Mouse (Mus musculus): ENCODE data around the gene 2010111I01Rik.
A peak's percentile ranks its signal among the peaks of the same experiment; 100 is the strongest.
"Not testable (repeated sequence)": the region's sequence is repeated elsewhere in the genome, so short reads cannot be mapped to it uniquely, and the experiment has no call there.

2010111I01Rik gene

DNA sequence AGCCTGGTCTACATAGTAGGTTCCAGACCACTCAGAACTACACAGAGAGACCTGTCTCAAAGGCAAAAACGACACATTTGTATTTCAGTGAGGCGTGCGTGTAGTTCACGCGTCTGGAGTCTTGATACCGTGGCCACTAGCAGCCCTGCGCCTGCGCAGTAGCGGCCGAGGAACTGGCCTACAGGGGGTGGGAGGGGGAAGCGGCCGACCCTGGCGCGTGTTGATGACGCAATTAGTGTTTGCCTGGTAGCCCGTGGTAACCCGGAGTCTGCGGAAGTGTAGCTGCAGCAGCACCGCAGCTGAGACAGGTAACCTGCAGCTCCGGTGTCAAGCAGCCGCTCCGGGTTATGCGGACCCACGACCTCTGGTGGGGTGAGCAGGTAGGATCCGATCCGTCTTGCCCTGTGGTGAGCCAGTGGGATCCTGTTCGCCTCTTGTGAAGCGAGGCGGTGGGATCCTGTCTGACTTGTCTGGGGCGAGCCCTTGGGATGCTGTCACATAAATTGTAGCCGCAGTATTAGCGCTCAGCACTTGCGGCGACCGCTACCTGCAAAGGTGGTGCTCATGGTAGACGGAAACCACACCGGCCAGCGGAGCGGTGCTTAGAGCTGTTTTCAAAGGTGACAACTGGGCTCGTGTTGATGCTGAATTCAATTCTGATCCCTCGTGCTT lies at the start of gene 2010111I01Rik:
2010111I01Rik (plus strand) TSS at position 254 of the 672 bp plus-strand sequence.
- DNase-seq (ENCODE audit: extremely low read depth, low read depth): peak; percentile 73

DNA sequence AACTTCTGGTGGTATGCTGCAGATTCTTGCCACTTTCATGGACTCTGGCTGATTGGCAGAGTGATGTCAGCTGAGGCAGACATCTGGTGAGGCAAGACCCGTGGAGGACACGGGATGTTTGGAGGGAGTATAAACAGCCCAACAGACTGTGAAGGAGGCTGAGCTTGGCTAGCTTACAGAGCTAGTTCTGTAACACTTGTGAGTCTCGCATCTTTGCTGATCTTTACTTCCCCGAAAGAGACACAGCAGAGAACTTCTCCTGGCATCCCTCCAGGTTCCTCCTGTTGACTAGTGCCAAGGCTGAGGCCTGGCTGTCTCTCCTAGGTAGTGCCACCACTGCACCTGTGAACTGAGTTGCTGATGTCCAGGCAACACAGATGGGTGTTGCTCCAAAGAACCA lies 48.0 kb upstream of the 2010111I01Rik start:
- DNase-seq (ENCODE audit: extremely low read depth, low read depth): peak; percentile 24

DNA sequence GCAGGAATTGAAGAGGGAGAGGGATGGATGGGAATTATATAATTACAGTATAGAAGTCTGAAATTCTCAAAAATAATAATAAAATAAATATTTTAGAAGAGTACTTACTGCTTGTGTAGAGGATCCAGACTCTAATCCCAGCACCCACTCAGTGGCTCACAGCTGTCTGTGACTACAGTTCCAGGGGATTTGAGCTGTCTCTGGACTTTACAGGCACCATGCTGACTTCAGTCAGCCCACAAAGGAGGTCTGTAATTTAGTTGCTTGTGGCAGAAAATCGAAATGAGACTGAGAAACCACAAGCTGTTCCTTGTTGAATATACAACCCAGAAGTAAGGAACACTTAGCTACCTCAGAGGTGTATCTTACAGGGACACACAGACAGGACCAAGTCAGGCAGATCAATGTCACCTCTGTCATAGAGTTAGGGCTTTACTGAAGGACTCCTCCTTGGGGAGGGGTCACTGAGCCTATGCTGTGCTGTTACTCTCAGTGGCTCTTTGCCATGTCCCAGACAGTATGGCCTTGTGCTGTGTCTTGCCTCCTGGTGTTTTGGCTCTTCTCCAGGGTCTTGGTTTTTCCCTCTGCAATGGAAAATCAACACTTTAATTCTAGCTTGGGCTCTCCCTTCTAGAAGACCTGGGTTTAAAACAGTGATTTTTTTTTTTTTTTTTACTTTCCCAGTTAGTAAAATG lies 47.1 kb upstream of the 2010111I01Rik start:
- DNase-seq (ENCODE audit: extremely low read depth, low read depth): no peak

DNA sequence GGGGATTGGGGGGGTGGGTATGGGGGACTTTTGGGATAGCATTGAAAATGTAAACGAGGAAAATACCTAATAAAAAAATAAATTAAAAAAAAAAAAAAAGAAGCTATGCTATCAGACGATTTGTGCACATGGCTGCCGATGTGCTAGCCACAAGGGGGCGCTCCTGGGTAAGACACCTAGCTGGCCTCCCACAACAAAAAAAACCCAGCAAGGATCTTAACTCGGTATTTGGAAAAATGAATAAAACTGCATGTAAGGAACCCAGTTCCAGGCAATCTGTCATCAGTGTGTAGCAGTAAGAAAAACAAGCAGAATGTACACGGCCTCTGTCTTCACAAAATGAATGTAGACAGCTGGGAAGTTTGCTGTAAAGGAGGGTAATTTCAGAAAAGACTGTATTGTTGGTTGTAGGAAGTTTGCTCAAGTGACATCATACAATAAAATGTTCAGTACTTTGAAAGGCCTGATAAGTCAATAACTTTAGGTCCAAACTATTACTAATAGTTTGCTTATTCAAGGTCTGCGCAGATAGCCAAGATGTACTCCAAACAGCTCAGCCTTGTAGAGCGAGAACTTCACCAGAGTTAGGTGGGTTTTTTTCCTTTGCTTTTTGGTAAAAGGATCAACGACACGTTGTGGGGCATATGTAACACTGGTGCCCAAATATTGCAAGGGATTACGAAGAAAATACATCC lies 44.9 kb upstream of the 2010111I01Rik start:
- DNase-seq (ENCODE audit: extremely low read depth, low read depth): peak; percentile 36

DNA sequence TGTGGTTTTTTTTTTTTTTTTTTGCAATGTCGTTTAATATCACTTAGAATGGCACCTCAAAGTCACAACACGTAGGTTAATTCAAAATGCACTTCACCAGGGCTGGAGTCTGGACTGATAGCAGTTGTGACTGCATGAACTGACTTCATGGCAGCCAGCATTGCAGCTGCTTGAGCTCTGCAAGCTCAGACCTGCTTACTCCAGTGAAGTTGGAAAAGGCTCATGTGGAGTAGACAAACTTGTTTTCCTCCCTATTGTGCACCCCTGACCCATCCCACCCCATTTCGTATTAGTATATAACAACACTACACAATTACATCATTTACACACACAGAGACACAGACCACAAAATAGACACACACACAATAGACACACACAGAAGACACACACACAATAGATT lies 42.0 kb upstream of the 2010111I01Rik start:
- DNase-seq (ENCODE audit: extremely low read depth, low read depth): no peak

DNA sequence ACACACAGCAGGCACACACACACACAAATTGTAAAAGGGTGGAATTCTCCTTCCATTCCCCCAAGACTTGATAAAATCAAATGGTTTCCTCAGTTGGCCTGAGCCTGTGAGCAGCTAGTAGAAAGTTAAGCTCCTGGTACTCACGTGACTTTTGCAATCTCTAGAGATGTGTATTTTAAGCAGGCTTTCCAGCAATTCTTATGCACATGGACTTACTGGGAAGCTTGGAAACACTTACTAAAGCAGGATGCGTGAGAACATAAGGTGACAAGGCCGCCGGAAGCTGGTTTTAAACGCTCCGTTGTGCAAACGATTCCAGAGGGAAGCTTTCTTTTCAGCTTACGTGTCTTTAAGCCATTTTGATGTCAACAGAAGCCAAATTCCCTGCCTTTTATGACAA lies 41.5 kb upstream of the 2010111I01Rik start:
- no peak for DNase-seq (ENCODE audit: extremely low read depth, low read depth)

DNA sequence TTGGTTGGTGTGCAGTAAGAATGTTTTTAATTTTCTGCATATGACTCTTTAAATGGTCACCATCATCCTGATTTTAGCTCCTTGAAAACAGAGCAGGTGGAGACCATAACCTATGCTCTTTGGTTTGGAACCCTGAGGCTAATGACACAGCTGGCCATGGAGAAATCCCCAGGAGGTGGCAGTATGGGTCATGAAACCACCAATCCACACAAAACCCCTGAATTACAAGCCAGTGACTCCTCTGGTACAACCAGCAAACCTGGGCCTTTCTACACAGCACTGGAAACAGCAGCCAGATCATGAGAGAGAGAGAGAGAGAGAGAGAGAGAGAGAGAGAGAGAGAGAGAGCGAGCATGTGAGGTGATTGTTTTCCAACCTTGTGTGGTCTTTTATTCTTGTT lies 38.2 kb upstream of the 2010111I01Rik start:
- peak; percentile 11 for DNase-seq (ENCODE audit: extremely low read depth, low read depth)

DNA sequence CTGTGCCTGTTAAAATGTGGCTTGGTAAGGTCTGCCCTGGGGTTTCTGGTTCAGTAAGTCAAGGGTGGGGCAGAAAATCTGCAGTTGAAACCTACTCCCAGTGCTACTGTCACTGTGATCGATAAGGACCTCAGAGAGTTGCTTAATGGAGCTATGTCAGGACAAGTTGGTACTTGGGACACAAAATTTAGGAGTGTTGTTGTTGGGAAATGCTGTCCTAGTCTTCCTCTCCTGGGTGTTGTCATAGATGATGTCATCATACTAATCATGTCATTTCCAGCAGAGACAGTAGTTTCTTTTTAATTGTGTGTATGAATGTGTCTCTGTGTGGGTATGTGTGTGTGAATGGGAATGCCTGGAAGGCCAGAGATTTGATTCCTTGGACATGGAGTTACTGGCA lies 37.2 kb upstream of the 2010111I01Rik start:
- no peak for DNase-seq (ENCODE audit: extremely low read depth, low read depth)

DNA sequence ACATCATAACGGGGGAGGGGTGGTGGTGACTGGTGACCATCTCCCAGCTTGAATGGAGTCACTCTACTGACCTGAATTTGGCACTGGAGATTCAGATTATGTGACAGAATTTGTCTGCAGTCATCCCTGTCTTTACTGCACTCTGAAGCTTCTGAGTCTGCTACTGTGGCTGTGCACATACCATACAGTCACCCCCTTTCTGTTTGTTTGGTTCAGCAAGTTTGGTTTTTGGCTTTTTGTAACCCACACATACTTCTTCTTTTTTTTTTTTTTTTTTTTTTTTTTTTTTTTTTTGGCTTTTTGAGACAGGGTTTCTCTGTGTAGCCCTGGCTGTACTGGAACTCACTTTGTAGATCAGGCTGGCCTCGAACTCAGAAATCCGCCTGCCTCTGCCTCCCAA lies 35.5 kb upstream of the 2010111I01Rik start:
- not testable (repeated sequence) for DNase-seq (ENCODE audit: extremely low read depth, low read depth)

DNA sequence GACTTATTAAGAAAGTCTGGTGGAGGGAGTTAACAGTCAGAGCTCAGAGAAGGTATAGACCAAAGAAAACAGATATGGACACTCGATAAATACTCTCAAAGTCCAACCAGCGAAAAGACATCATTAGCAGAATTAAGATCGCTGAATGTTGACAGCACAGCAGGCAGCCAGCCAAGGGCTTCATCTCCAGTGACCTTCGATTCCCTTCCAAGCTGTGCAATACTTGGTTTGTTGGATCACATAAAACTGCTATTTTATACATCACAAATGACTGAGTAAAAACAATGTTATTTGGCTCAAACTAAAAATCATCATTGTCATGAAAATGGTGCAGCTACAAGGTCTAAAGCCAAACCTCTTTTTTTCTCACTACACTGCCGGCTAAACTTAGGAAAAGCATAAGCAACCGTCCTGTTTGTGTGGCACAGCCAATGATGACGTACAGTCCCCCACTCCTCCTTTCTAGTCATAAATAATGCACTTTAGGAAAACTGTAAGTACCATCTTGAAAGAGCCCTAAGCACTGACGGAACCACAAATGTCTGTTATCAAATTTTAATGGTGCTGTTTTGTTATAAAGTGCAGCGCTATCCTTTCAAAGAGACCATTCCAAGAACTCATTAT lies 34.8 kb upstream of the 2010111I01Rik start:
- no peak for DNase-seq (ENCODE audit: extremely low read depth, low read depth)

DNA sequence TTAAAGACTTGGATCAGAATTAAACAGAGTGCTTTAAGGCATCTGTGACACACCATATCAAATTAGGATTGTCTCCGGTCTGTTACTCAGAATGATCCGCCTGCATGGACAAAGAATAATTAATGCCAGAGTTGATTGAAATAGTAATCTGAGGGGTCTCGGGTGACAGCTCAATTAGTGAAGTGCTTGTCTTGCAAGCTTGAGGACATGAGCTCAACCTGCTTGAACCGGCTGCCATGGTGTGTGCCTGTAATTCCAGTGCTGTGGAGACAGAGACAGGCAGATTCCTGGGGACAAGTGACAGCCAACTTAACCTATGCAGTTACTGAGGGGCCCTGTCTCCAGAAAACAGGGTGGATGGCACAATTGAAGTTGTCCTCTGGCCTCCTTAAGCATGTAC lies 32.2 kb upstream of the 2010111I01Rik start:
- DNase-seq (ENCODE audit: extremely low read depth, low read depth): no peak

DNA sequence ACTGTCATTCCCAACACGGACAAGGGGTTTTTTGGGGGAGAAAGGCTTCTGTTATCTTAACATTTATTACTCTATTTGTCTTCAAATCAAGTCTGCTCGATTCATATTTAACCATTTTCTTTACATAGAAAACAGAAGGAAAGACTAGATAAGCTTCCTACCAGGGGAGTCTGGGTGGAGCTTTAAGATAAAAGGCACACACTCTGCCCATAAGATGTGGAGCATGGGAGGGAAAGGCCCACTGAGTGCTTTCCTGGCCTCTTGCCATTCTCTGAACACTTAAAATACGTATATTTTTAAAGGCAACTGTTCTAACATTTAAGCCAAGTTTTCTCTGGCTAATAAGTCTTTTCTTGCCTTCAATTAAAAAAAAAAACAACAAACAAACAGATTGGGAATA lies 25.3 kb upstream of the 2010111I01Rik start:
- DNase-seq (ENCODE audit: extremely low read depth, low read depth): peak; percentile 81

DNA sequence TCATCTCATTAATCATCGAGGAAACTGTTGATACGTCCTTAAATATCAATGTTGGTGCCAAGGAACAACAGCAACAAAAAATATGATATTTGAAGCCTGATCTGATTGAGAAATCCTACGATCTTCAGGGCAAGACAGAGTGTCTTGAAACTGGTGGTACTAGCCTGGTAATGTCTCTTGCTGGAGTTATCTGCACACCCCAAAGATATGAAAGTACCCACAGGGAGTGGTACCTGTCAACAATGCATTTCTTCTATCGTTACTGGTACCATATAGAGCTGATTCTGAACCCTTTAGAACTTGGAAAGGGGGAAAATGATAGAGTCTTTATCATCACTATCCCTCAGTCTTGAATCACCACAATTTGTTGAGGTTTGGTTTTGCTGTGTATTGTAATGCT lies 24.9 kb upstream of the 2010111I01Rik start:
- peak; percentile 19 for DNase-seq (ENCODE audit: extremely low read depth, low read depth)

DNA sequence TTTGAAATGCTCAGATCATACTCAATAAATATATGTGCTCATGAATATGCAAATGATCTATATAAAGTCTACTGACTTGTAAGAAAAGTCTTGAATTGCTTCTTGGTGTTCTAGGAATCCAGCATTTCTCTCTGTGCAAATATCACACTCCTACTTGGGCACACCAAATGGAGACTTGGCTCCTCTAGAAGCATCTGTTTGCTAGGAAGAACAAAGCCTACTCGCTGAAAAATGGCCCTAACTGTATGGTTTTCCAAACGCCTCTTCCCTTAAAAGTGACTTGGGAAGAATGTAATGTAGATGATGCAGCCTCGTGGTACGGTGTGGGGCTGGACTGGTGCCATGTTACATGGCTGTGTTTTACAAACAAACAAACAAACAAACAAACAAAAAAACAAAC lies 24.0 kb upstream of the 2010111I01Rik start:
- DNase-seq (ENCODE audit: extremely low read depth, low read depth): no peak

DNA sequence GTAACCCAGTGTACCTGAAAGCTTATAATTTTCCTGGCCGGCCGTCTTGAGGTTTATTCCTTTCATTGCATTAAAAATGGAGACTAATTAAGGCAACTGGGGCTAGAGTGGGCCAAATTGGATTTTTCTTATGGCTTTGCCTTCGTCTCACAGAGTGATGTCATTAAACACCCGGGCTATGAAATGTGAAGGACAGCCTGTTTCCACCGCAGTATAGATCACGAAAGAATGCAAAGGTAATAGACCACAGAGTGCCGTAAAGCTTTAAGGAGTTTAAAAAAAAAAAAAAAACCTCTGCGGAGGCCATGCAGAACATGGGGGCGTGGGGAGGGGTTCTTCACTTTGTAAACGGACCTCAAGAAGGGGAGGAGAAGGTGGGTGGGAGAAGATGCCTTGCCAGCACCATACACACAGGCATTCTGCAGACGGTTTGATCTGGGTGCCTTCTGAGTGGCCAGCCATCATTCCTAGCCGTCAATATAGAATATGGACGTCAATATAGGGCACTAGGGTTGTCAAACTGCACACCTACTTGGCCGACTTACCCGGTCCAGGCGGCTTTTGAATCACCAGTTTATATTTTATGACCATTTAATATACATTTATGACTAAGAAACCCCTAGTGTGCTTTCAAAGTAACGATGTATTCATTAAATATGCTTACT lies 23.2 kb upstream of the 2010111I01Rik start:
- DNase-seq (ENCODE audit: extremely low read depth, low read depth): no peak

DNA sequence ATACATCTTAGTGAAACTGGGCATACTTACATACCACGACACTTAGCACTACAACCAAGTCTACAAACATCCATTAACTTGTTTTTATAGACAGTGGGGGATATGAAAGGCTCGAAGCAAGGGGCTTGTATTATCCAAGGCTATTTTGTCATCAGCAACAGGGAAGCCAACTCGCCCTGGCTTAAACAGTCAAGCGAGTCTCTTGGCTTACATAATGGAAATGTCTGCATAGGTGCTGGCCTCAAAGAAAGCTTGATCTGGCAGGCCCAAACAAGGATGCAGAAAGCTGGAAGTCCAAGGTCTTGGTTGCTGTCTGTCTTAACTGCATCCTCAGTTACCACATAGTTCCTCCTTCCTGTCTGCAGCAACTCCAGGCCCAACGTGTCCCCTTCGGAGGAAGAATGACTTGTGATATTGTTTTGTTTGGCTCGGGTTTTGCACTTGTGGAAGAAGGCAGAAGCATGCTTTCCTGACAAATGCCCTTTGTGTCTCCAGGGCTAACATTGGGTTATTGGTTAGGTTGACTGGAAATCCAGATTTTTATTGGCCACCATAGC lies 21.3 kb upstream of the 2010111I01Rik start:
- no peak for DNase-seq (ENCODE audit: extremely low read depth, low read depth)

DNA sequence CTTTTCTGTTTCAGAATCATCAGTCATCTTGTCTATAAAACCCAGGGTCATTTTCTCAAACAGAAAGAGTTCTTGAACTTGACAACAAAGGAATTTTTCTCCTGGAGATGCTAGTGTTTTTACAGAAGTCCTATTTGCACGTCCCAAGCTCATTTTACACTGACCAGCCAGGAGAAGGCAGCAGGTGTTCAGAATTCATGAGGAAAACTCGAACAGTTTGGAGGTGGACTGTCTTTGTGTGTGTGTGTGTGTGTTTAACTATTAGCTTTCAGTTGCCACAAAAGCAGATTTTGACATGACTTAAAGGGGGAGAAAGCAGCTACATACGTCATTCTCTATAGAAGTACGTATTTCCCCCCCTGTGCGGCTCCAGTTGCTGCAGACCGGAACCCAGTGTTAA lies 20.6 kb upstream of the 2010111I01Rik start:
- no peak for DNase-seq (ENCODE audit: extremely low read depth, low read depth)

DNA sequence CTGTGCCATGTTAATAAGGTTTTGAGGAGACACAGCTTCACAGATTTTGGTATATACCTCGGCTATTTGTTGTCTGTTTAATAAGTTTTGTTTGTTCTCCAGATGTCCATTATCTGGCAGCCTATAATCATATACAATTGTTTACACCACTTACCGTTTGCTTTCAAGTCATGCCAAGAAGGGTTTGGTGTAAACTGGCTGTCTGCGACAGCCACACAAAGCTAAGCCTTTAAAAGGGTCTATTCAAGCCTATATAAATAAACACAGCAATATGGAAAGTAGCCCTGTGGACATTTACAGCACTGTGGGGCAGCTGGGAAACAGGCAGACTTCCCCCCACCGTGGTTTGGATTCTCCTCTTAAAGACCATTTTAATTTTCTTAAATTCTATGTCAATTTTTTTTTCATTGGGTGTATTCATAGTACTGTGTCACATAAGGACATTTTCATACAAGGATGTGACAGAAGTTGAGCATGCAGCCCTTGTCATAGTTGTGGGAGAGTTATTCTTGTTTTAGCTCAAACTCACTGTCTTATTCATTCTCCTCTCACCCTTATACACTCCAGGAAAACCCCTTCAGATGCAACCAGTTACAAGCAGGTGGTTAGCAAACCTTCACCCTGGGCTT lies 15.0 kb upstream of the 2010111I01Rik start:
- DNase-seq (ENCODE audit: extremely low read depth, low read depth): no peak

DNA sequence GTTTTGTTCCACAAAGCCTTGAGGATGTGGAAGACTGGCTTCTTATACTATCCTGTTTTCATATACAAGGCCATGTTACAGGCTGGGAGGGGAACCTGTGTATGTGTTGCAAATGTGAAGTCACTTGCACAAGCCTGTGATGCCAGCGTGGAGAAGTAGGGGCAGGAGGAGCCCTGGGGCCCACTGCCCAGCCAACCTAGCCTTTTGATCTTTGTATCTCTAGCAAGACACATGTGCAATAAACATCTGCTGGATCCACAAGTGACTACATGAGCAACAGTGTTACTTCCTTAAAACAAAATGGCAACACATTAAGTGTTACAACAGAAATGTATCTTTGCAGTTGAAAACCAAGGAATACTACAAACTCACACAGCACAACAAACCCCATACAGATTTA lies 13.1 kb upstream of the 2010111I01Rik start:
- no peak for DNase-seq (ENCODE audit: extremely low read depth, low read depth)

DNA sequence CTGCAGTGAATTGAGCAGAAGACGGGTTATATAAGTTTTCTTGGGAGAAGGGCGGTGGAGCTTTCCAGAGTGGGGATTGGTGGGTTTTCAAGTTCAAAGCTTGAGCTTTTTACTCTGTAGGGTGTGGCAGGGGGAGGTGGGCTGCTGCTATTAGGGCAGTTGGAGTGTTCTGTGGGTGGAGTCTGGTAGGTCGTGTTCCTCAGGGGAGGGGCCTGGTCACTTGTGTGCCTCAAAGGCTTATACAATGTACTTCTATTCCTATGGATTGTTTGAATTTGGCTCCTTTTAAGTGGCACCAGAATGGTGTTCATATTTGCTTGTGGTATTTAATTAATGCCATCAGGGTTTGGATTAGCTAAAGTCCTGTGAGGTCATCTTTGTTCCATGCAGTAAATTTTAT lies 12.6 kb upstream of the 2010111I01Rik start:
- DNase-seq (ENCODE audit: extremely low read depth, low read depth): no peak

DNA sequence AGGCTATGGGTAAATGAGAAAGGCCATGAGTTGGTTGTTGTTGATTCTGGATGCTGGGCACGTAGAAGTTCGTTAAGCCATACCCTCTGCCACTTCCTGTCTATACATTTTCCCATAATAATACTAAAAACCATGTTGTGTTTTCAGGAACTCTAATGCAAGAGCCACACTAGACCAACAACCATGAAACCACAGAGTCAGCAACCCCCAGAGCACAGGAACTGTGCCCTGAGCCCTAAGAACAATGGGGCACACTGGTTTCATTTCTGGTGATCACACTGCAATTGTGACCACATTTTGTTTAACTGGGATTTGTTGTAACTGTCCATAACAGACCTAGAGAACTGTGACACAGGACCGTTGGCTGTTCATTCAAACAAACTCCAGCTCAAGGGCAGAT lies 12.1 kb upstream of the 2010111I01Rik start:
- no peak for DNase-seq (ENCODE audit: extremely low read depth, low read depth)

Data from MEL-GATA-1-ER (cell line).